Mouse (Mus musculus) ES-Bruce4 (cell line): ENCODE measurements around the gene Lrba.

ENCODE experiments used
- CTCF ChIP-seq: IDR thresholded peaks from one replicate; pipeline ENCODE4 v1.8.1; 2011; ENCODE audit warnings: low read depth, low read length
- EP300 ChIP-seq: IDR thresholded peaks from 2 replicates; pipeline ENCODE4 v1.6.1; 2011; ENCODE audit warnings: low read depth, low read length; ENCODE audit not compliant: insufficient read depth

- TF ChIP-seq CTCF (no peak), EP300 (no peak)
These were observed 490.0 kb downstream of the Lrba start for GRCm38 (mm10) chr3:86714446-86714845.
